Mouse (Mus musculus): ENCODE data around the gene Olfr44. TPM values are rescaled to one million over a fixed set of nuclear protein-coding genes. Genes with fewer than 3 reads are reported as not detected.

Olfr44 gene
- polyA plus RNA-seq (2015; fragmentation: Nextera tagmentation; extraction: Ambion mirVana), result not detected in 2 replicates

GRCm38 (mm10) chr9:39493895-39494294 is at the start of gene Olfr44:
Olfr44 (minus strand) TSS chr9:39493995.
- Histone ChIP-seq H3K9ac (no peak within 1 kb of the TSS), H3K27me3 (no peaks in the 10 kb centered on the region), H3K36me3 (no peaks in the 10 kb centered on the region), H3K4me2 (no peak within 1 kb of the TSS), H3K27ac (replicated peaks) (no peak within 1 kb of the TSS), H3K9me3 (no peaks in the 10 kb centered on the region), H3K4me3 (no peak within 1 kb of the TSS), H3K4me1 (replicated peaks) (no peaks in the 10 kb centered on the region)
- ATAC-seq (ENCODE audit: low FRiP score, low read depth), result no peak
- 96% methylated on average over 2 of the region's 2 CpGs for WGBS

DNA sequence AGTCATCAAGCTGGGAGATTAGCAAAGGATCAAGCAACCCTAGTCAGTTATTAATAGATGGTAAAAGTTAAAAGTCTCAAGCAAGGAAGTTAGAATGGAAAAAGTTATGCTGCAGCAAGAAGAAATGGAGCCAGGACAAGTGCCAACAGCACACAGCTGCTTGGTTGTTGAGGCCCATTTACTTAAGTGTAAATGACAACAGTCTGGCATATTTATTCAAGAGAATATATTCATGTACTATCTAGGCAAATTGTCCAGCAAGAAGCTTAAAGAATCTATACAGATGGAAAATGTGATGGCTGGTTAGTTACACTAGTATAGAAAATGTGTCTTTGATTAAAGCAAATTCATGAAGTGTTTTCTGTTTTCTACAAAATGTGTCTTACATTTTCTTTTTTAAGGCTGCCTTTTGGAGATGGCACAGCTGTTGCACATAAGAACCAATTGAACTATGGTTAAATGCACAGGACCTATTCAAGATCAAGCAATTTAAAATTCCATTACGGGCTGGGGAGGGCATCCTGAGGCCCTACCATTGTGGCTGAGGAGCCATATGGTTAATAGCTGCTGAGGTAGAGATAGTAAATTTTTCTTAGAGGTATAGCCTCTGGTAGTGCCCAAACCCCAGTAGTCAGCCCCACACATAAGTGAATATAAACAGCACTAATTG is 30.0 kb upstream of the Olfr44 start:
- no peak overlapping the region for H3K9ac ChIP-seq
- no peaks in the 10 kb centered on the region for H3K4me1 ChIP-seq (replicated peaks)
- no peak overlapping the region for H3K27ac ChIP-seq (replicated peaks)
- ATAC-seq (ENCODE audit: low FRiP score, low read depth), result no peak
- WGBS, result 70% methylated on average over 1 of the region's 1 CpGs
- no peak overlapping the region for H3K4me3 ChIP-seq
- H3K4me2 ChIP-seq, result no peak overlapping the region
- no peaks in the 10 kb centered on the region for H3K9me3 ChIP-seq
- no peaks in the 10 kb centered on the region for H3K27me3 ChIP-seq
- no peaks in the 10 kb centered on the region for H3K36me3 ChIP-seq

DNA sequence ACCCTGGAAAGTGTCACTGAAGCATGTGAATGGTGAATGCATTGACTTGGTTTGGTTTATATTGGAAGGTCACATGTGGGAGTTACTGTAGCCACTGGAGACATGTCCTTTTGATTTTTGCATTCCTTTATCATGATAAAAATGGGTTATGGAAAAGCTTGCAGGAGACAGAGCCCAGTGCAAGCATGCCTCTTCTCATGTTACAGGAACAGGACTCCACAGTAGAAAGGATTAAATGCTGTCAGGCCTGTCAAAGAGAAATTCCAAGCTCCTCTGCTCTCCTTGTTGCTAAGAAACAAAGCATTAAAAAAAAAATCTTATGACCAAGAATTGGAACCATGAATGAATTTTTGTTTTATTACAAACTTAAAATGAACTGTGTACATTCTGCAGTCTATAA is 24.8 kb upstream of the Olfr44 start:
- Histone ChIP-seq H3K4me1 (replicated peaks) (no peaks in the 10 kb centered on the region), H3K4me3 (no peak overlapping the region), H3K4me2 (no peak overlapping the region), H3K36me3 (no peaks in the 10 kb centered on the region), H3K27me3 (no peaks in the 10 kb centered on the region), H3K9ac (no peak overlapping the region), H3K27ac (replicated peaks) (no peak overlapping the region), H3K9me3 (no peaks in the 10 kb centered on the region)
- no peak for ATAC-seq (ENCODE audit: low FRiP score, low read depth)

GRCm38 (mm10) chr9:39515531-39515930 is 21.7 kb upstream of the Olfr44 start, which contains the start of gene Olfr957:
Olfr957 (minus strand) TSS chr9:39515809.
- no peaks in the 10 kb centered on the region for H3K9me3 ChIP-seq
- no peak within 1 kb of the TSS for H3K9ac ChIP-seq
- no peak within 1 kb of the TSS for H3K27ac ChIP-seq (replicated peaks)
- no peaks in the 10 kb centered on the region for H3K27me3 ChIP-seq
- no peak within 1 kb of the TSS for H3K4me3 ChIP-seq
- no peaks in the 10 kb centered on the region for H3K4me1 ChIP-seq (replicated peaks)
- no peaks in the 10 kb centered on the region for H3K36me3 ChIP-seq
- H3K4me2 ChIP-seq, result no peak within 1 kb of the TSS
- no peak for ATAC-seq (ENCODE audit: low FRiP score, low read depth)
- 76% methylated on average over 3 of the region's 3 CpGs for WGBS

GRCm38 (mm10) chr9:39509412-39509811 is 15.6 kb upstream of the Olfr44 start:
- Histone ChIP-seq H3K4me3 (no peak overlapping the region), H3K9ac (no peak overlapping the region), H3K4me1 (replicated peaks) (no peaks in the 10 kb centered on the region), H3K9me3 (no peaks in the 10 kb centered on the region), H3K36me3 (no peaks in the 10 kb centered on the region), H3K4me2 (no peak overlapping the region), H3K27me3 (no peaks in the 10 kb centered on the region), H3K27ac (replicated peaks) (no peak overlapping the region)
- ATAC-seq (ENCODE audit: low FRiP score, low read depth), result no peak
- 81% methylated on average over 9 of the region's 9 CpGs for WGBS

DNA sequence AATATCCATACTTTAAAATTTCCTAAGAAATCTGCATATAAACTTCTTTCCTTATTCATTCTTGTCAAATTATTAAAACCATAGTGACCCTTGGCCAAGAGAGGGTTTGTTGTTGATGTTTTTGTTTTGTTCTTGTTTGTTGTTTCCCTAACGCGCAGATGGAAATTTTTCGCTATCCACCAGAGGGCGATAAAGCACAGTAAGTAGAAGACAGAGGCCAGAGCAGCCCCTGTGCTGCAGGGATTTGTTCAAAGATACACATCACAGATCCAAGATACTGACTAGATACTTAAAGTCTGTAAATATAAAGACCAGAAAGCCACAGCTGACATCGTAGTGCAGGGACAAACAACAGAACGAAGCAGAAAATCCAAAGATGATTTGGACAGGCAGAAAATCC is 15.2 kb upstream of the Olfr44 start:
- WGBS, result 10% methylated on average over 6 of the region's 6 CpGs
- ATAC-seq (ENCODE audit: low FRiP score, low read depth), result peak; percentile 78; the same call in 1 of the 2 replicates
- Histone ChIP-seq H3K36me3 (no peaks in the 10 kb centered on the region), H3K27ac (replicated peaks) (no peak overlapping the region), H3K4me2 (no peak overlapping the region), H3K4me3 (no peak overlapping the region), H3K4me1 (replicated peaks) (no peaks in the 10 kb centered on the region), H3K27me3 (no peaks in the 10 kb centered on the region), H3K9ac (no peak overlapping the region), H3K9me3 (no peaks in the 10 kb centered on the region)

GRCm38 (mm10) chr9:39471844-39472243 is 22.0 kb downstream of the Olfr44 start, which contains the start of gene Olfr955:
Olfr955 (minus strand) TSS chr9:39471944.
- Histone ChIP-seq H3K4me1 (replicated peaks) (no peaks in the 10 kb centered on the region), H3K9me3 (no peaks in the 10 kb centered on the region), H3K36me3 (no peaks in the 10 kb centered on the region), H3K27me3 (no peaks in the 10 kb centered on the region), H3K9ac (no peak within 1 kb of the TSS), H3K27ac (replicated peaks) (no peak within 1 kb of the TSS), H3K4me2 (no peak within 1 kb of the TSS), H3K4me3 (no peak within 1 kb of the TSS)
- no peak for ATAC-seq (ENCODE audit: low FRiP score, low read depth)
- WGBS, result 52% methylated on average over 1 of the region's 1 CpGs

DNA sequence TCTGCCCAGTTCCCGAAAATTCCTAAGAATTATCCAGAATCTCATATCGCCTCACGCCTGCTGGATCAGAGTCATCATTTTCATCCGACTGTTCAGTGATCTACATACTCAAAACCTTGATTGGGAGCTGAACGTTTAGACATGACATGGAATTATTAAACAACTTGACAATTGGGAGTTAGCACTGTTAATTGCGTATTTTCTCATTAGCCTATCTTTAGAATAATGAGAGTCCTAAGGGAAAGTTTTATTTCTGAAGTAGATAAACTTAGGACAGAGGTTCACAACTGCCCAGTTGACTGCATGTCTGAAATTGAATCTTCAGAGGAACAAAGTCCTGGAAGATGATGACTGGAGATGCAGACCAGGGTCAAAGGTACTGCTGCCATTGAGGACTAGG is 37.4 kb downstream of the Olfr44 start, which contains the start of gene Olfr954:
Olfr954 (plus strand) TSS at position 301 of the 400 bp plus-strand sequence.
- H3K9ac ChIP-seq, result no peak within 1 kb of the TSS
- no peak for ATAC-seq (ENCODE audit: low FRiP score, low read depth)
- H3K4me1 ChIP-seq (replicated peaks), result no peaks in the 10 kb centered on the region
- no peak within 1 kb of the TSS for H3K27ac ChIP-seq (replicated peaks)
- no peaks in the 10 kb centered on the region for H3K27me3 ChIP-seq
- H3K9me3 ChIP-seq, result no peaks in the 10 kb centered on the region
- H3K4me2 ChIP-seq, result no peak within 1 kb of the TSS
- H3K36me3 ChIP-seq, result no peaks in the 10 kb centered on the region
- 86% methylated on average over 6 of the region's 6 CpGs for WGBS
- no peak within 1 kb of the TSS for H3K4me3 ChIP-seq

Other genes starting within 250 kb of the Olfr44 start
- gene Olfr1537, start 244.0 kb downstream of the Olfr44 start, polyA plus RNA-seq (2015; fragmentation: Nextera tagmentation; extraction: Ambion mirVana), result not detected in 2 replicates
- gene Olfr945, start 217.2 kb downstream of the Olfr44 start, polyA plus RNA-seq (2015; fragmentation: Nextera tagmentation; extraction: Ambion mirVana), result not detected in 2 replicates
- not detected in 2 replicates for gene Olfr948, start 167.9 kb downstream of the Olfr44 start, polyA plus RNA-seq (2015; fragmentation: Nextera tagmentation; extraction: Ambion mirVana)
- not detected in 2 replicates for gene Olfr951, start 106.6 kb downstream of the Olfr44 start, polyA plus RNA-seq (2015; fragmentation: Nextera tagmentation; extraction: Ambion mirVana)
- not detected in 2 replicates for gene Olfr952, start 66.8 kb downstream of the Olfr44 start, polyA plus RNA-seq (2015; fragmentation: Nextera tagmentation; extraction: Ambion mirVana)
- gene Olfr954, start 37.3 kb downstream of the Olfr44 start, polyA plus RNA-seq (2015; fragmentation: Nextera tagmentation; extraction: Ambion mirVana), result not detected in 2 replicates
- not detected in 2 replicates for gene Olfr955, start 22.1 kb downstream of the Olfr44 start, polyA plus RNA-seq (2015; fragmentation: Nextera tagmentation; extraction: Ambion mirVana)
- not detected in 2 replicates for gene Olfr957, start 21.8 kb upstream of the Olfr44 start, polyA plus RNA-seq (2015; fragmentation: Nextera tagmentation; extraction: Ambion mirVana)
- not detected in 2 replicates for gene Olfr958, start 60.1 kb upstream of the Olfr44 start, polyA plus RNA-seq (2015; fragmentation: Nextera tagmentation; extraction: Ambion mirVana)
- gene Olfr959, start 81.6 kb upstream of the Olfr44 start, polyA plus RNA-seq (2015; fragmentation: Nextera tagmentation; extraction: Ambion mirVana), result not detected in 2 replicates
- 158 and 162 TPM in 2 replicates for gene AW551984, start 110.4 kb upstream of the Olfr44 start, polyA plus RNA-seq (2015; fragmentation: Nextera tagmentation; extraction: Ambion mirVana)
- gene Olfr148, start 116.7 kb upstream of the Olfr44 start, polyA plus RNA-seq (2015; fragmentation: Nextera tagmentation; extraction: Ambion mirVana), result not detected in 2 replicates
- not detected in 2 replicates for gene Olfr960, start 127.4 kb upstream of the Olfr44 start, polyA plus RNA-seq (2015; fragmentation: Nextera tagmentation; extraction: Ambion mirVana)
- gene Olfr961, start 151.1 kb upstream of the Olfr44 start, polyA plus RNA-seq (2015; fragmentation: Nextera tagmentation; extraction: Ambion mirVana), result not detected in 2 replicates
- not detected in 2 replicates for gene Olfr963, start 173.2 kb upstream of the Olfr44 start, polyA plus RNA-seq (2015; fragmentation: Nextera tagmentation; extraction: Ambion mirVana)
- gene Olfr149, start 213.1 kb upstream of the Olfr44 start, polyA plus RNA-seq (2015; fragmentation: Nextera tagmentation; extraction: Ambion mirVana), result not detected in 2 replicates
- not detected in 2 replicates for gene Olfr965, start 217.4 kb upstream of the Olfr44 start, polyA plus RNA-seq (2015; fragmentation: Nextera tagmentation; extraction: Ambion mirVana)
- not detected in 2 replicates for gene Olfr150, start 237.0 kb upstream of the Olfr44 start, polyA plus RNA-seq (2015; fragmentation: Nextera tagmentation; extraction: Ambion mirVana)

Measured in hindbrain, embryonic 15.5 days (tissue).